Mouse (Mus musculus) neural tube, embryonic 13.5 days (tissue): ENCODE data around the gene Hs3st3b1. TPM values are rescaled to one million over a fixed set of nuclear protein-coding genes. Genes with fewer than 3 reads are reported as not detected.

Source experiments
- ATAC-seq: fragments of 200-750 bp; cut with Nextera tagmentation; 2 replicates; pipeline ENCODE4 v1.8.0; 2017; ENCODE audit warnings: low read depth, mild to moderate bottlenecking, moderate TSS enrichment, moderate library complexity
- H3K27ac ChIP-seq: fragments of 300-500 bp; sonication (generic); replicated peaks from 2 replicates; pipeline ENCODE4 v1.5.1; 2015; ENCODE audit warnings: moderate library complexity, mild to moderate bottlenecking, inconsistent platforms
- H3K27me3 ChIP-seq: fragments of 300-500 bp; sonication (generic); 2 replicates; pipeline ENCODE4 v1.6.1; 2015; ENCODE audit warnings: mild to moderate bottlenecking, inconsistent platforms
- H3K36me3 ChIP-seq: fragments of 300-500 bp; sonication (generic); 2 replicates; pipeline ENCODE4 v1.6.1; 2015; ENCODE audit warnings: mild to moderate bottlenecking, inconsistent platforms
- H3K4me1 ChIP-seq: fragments of 300-500 bp; sonication (generic); replicated peaks from 2 replicates; pipeline ENCODE4 v1.6.1; 2015; ENCODE audit warnings: inconsistent platforms
- H3K4me2 ChIP-seq: fragments of 300-500 bp; sonication (generic); 2 replicates; pipeline ENCODE4 v1.6.1; 2015; ENCODE audit warnings: inconsistent platforms, mild to moderate bottlenecking, moderate library complexity
- H3K4me3 ChIP-seq: fragments of 300-500 bp; sonication (generic); 2 replicates; pipeline ENCODE4 v1.5.1; 2015; ENCODE audit warnings: mild to moderate bottlenecking, inconsistent platforms
- H3K9ac ChIP-seq: fragments of 300-500 bp; sonication (generic); 2 replicates; pipeline ENCODE4 v1.6.1; 2015; ENCODE audit warnings: moderate library complexity, mild to moderate bottlenecking, inconsistent platforms
- H3K9me3 ChIP-seq: fragments of 300-500 bp; sonication (generic); 2 replicates; pipeline ENCODE4 v1.6.1; 2016; ENCODE audit warnings: inconsistent platforms
- WGBS: fragments of 180-500 bp; shearing (Covaris S2); methylation state at CpG from one replicate; pipeline ENCODE4 v1.1.7; 2015; 5-methylcytosine and 5-hydroxymethylcytosine counted together
- polyA plus RNA-seq: library from polyadenylated mRNA; unstranded; fragments of >200 nt; fragmentation: Nextera tagmentation; extraction: Ambion mirVana; gene quantifications from 2 replicates; pipeline ENCODE4 v1.2.1, GENCODE M21; 2015

Gene Hs3st3b1
- polyA plus RNA-seq, 1 experiment from 2014 or later = 7.3 TPM

DNA sequence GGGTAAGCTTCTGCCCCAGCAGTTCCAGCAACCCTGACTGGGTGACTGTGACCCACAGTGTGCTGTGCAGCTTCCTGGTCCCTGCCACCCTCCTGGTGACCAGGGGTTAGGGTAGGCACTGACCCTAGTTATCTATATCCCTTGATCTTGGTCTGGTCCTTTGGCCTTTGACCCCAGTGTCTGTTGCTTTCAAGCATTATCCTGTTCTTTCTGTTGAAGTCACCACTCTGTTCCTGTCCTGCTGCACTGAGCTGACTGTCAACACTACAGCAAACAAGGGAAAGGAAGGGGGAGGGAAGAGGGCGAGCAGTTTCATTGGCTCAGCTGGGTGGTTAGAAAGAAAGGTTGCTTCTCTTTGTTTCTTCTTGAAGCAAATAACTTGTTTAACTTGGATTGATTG is 60.1 kb downstream of the Hs3st3b1 start:
- H3K36me3 ChIP-seq = no peaks in the 10 kb centered on the region
- no peak overlapping the region for H3K9ac ChIP-seq
- H3K4me3 ChIP-seq = no peak overlapping the region
- 9% methylated on average over 1 of the region's 1 CpGs for WGBS
- no peaks in the 10 kb centered on the region for H3K4me1 ChIP-seq
- H3K27ac ChIP-seq = no peak overlapping the region
- H3K9me3 ChIP-seq = no peaks in the 10 kb centered on the region
- no peak overlapping the region for H3K4me2 ChIP-seq
- no peaks in the 10 kb centered on the region for H3K27me3 ChIP-seq
- ATAC-seq = no peak

DNA sequence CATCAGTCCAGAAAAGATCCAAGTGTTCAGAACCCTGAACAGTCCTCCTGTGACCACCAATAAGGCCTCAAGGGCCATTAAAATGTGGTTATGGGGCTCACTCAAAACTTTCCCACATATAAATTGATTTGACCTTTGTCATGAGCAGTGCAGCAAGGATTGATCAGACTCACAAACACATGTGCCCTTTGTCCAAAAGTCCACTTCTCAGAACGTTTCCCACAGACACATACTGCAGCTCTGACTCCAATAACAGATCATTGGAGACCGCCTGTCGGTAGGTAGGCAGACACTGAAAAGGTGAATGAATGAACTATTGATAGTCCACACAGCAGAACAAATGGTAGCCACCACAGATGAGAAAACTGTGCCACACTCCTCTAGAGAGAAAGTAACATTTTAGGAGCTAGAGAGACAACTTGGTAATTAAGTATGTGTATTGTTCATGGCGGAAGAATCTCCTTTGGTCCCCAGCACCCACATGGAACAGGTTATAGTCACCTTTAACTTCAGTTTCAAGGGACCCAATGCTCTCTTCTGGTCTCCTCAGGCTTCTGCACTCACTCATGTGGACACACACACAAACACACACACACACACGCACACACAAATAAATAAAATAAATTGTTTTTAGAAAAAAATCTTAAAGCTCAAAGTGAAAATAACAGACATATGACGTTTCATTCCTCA is 70.9 kb downstream of the Hs3st3b1 start:
- H3K4me1 ChIP-seq = 0 out of 2 replicates have a peak, but pooled peaks cover 2% of the 10 kb centered on the region
- no peak overlapping the region for H3K4me2 ChIP-seq
- H3K9ac ChIP-seq = no peak overlapping the region
- no peak overlapping the region for H3K4me3 ChIP-seq
- no peaks in the 10 kb centered on the region for H3K9me3 ChIP-seq
- WGBS = 83% methylated on average over 6 of the region's 6 CpGs
- H3K27me3 ChIP-seq = no peaks in the 10 kb centered on the region
- no peaks in the 10 kb centered on the region for H3K36me3 ChIP-seq
- ATAC-seq = no peak
- no peak overlapping the region for H3K27ac ChIP-seq

DNA sequence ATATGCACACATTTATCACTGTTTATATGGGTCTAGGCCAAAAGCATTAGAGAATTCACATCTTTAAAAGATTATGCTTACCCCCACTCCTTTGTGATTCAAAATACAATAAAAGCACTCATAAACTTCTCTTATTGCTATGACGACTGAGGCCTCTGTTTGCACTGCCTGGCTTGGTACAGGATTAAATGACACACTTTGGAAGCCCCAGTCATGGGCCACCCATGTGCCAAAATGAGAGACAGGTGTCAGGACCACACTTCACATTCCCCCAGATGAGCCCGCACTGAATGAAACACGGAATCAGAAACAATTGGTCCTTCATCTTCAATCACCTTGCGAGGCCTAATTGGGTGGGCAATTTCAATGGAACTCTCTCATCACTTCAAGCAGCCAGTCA is 71.8 kb downstream of the Hs3st3b1 start:
- Histone ChIP-seq H3K9me3 (no peaks in the 10 kb centered on the region), H3K36me3 (no peaks in the 10 kb centered on the region), H3K4me2 (no peak overlapping the region), H3K4me1 (0 out of 2 replicates have a peak, but pooled peaks cover 2% of the 10 kb centered on the region), H3K27ac (no peak overlapping the region), H3K27me3 (no peaks in the 10 kb centered on the region), H3K4me3 (no peak overlapping the region), H3K9ac (no peak overlapping the region)
- 73% methylated on average over 4 of the region's 4 CpGs for WGBS
- ATAC-seq = no peak

DNA sequence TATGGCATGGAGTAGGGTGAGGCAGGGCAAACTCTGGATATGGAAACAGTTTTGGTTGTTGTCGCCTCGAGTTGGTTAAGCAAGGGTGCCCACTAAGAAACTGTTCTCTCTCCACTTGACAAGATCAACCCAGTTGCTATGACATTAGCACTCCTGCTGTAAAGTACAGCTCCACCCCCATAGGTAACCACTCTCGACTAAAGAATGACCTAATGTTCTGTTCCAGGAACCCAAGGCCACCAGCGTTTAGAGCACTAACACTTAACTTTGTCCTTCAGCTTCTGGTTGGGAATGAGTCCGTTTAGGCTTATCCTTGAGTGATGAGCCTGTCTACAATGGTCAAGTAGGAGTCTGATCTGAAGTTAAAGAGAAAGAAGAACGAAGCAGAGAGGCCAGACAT is 76.7 kb downstream of the Hs3st3b1 start:
- no CpG with 5 or more reads among the region's 6 CpGs for WGBS
- ATAC-seq = no peak
- no peak overlapping the region for H3K9ac ChIP-seq

GRCm38 (mm10) chr11:63844701-63845100 is 77.4 kb downstream of the Hs3st3b1 start:
- H3K4me3 ChIP-seq = no peak overlapping the region

More for the DNA sequence above, 76.7 kb downstream of the Hs3st3b1 start:
- Histone ChIP-seq H3K4me2 (no peak overlapping the region), H3K27me3 (no peaks in the 10 kb centered on the region), H3K27ac (no peak overlapping the region), H3K4me3 (no peak overlapping the region), H3K36me3 (no peaks in the 10 kb centered on the region), H3K9me3 (no peaks in the 10 kb centered on the region), H3K4me1 (peaks cover 8% of the 10 kb centered on the region; the same call in 1 of the 2 replicates)

GRCm38 (mm10) chr11:63837526-63837925 is 84.6 kb downstream of the Hs3st3b1 start:
- no peak overlapping the region for H3K9ac ChIP-seq
- no peak for ATAC-seq
- H3K4me1 ChIP-seq = no peaks in the 10 kb centered on the region
- no peak overlapping the region for H3K27ac ChIP-seq
- H3K9me3 ChIP-seq = no peaks in the 10 kb centered on the region
- H3K4me2 ChIP-seq = no peak overlapping the region
- H3K36me3 ChIP-seq = no peaks in the 10 kb centered on the region
- H3K27me3 ChIP-seq = no peaks in the 10 kb centered on the region
- 79% methylated on average over 13 of the region's 13 CpGs for WGBS
- H3K4me3 ChIP-seq = no peak overlapping the region

More at GRCm38 (mm10) chr11:63844701-63845100, 77.4 kb downstream of the Hs3st3b1 start:
- no peak overlapping the region for H3K9ac ChIP-seq
- peaks cover 5% of the 10 kb centered on the region; the same call in 1 of the 2 replicates for H3K4me1 ChIP-seq
- H3K36me3 ChIP-seq = no peaks in the 10 kb centered on the region
- H3K4me2 ChIP-seq = no peak overlapping the region
- no peaks in the 10 kb centered on the region for H3K9me3 ChIP-seq
- no peaks in the 10 kb centered on the region for H3K27me3 ChIP-seq
- peak overlapping the region; percentile 50 for H3K27ac ChIP-seq
- no peak for ATAC-seq
- 46% methylated on average over 8 of the region's 8 CpGs for WGBS

Other genes with a start within 250 kb of the Hs3st3b1 start
- 19.7 and 22.7 TPM in 2 replicates for gene Cox10, start 157.2 kb upstream of the Hs3st3b1 start, polyA plus RNA-seq